Comparison of ENCODE assay signal across 11 mouse cellular contexts in the genomic region with DNA sequence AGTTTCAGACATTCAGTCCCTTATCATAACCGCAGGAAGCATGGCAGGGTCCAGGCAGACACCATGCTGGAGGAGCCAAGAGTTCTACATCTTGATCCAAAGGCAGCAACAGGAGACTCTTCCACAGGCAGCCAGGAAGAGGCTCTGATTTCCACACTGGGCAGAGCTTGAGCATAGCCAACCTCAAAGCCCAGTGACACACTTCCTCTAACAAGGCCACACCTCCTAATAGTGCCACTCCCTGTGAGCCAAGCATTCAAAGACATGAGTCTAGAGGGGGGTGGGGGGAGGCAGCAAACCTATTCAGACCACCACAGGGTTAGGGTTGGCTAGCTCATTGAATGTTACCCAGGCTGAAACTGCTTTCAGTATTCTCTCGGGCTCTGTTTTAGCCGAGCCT.
"Had no signal": no experiment of that assay in that cellular context is flagged by ENCODE, and none has a peak within 500 bp of the region (broad histone marks: within the 10 kb centered on the region; RNA-seq: fewer than 3 reads in every experiment).

No protein-coding gene starts in this region.

- ATAC-seq: liver, embryonic 12.5 days had no signal

- DNase-seq: kidney, adult 11 months; kidney, adult 9 months; kidney, postnatal 10 days; left cerebral cortex, postnatal 4 days; lung, adult 18-20 months; midbrain, embryonic 14.5 days; right cerebral cortex, postnatal 14 days; thymus, postnatal 36 days had no signal

- H3K27me3 ChIP-seq: limb, embryonic 13.5 days; neural tube, embryonic 12.5 days had no signal

- H3K4me3 ChIP-seq: limb, embryonic 13.5 days; liver, embryonic 12.5 days; neural tube, embryonic 12.5 days had no signal

- H3K9me3 ChIP-seq: limb, embryonic 13.5 days; liver, embryonic 12.5 days had no signal

- H3K4me1 ChIP-seq: limb, embryonic 13.5 days; neural tube, embryonic 12.5 days had no signal

- H3K36me3 ChIP-seq: limb, embryonic 13.5 days; liver, embryonic 12.5 days; neural tube, embryonic 12.5 days had no signal
